Mouse (Mus musculus): Measurements from ENCODE around the gene Shisa8.

Shisa8 gene

DNA sequence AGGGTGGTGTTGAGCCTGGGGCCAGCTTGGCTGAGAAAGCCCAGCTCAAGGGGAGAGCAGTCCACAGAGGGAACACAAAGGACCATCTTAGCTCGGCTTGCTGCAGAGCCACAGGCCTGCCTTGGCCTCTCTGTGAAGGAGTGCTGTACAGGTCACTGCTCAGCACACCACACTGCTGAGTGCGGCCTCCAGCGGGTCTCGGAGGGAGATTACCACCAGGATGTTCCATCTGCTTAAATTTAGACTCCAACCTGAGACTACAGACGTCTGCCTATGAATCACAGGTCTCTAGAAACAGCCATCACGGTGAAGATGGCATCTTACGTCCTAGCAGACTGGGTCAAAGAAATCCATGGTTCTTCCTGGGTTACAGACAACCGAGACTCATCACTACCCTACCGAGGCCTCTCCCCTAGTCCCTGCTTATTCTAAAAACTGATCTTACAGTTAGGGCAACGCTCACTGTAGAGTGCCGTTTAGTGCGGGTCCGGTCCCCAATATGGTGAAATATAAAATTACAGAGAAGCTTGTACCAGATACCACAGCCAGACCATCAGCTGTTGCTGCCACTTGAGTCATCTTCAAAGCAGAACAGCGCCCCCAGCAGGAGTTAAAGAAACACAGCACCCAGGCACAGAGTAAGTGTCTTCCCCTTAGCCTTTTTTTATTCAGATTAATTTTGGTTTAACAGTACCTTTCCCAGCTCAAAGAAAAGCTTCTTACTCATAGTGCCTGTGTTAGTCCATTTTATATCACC is 8.7 kb upstream of the Shisa8 start:
- DNase-seq, result no peak

DNA sequence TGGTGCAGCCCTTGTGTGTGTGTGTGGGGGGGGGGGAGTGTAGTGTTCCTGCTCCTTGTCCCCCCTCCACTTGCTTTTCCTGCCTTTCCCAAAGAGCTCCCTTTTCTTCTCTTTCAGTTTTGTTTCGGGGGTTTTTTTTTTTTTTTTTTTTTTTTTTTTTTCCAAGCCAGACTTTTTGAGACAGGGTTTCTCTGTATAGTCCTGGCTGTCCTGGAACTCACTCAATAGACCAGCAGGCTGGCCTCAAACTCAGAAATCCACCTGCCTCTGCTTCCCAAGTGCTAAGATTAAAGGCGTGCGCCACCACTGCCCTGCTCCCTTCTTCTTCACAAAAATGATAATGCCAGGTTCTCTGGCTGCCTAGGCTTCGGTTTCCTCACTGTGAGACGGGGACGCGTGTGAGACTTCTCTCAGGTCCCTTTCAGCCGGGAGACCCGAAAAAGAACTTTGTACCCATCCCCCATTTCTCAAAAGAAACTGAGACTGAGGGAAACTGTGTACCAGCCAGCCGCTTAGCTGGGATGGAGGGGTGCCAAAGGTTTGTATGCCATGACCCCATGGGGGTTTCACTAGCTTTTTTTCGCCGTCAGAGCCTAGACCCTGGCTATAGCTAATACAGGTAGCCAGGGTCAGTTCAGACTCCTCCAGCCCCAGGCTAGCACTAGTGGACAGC is 7.5 kb upstream of the Shisa8 start:
- no peak for DNase-seq

DNA sequence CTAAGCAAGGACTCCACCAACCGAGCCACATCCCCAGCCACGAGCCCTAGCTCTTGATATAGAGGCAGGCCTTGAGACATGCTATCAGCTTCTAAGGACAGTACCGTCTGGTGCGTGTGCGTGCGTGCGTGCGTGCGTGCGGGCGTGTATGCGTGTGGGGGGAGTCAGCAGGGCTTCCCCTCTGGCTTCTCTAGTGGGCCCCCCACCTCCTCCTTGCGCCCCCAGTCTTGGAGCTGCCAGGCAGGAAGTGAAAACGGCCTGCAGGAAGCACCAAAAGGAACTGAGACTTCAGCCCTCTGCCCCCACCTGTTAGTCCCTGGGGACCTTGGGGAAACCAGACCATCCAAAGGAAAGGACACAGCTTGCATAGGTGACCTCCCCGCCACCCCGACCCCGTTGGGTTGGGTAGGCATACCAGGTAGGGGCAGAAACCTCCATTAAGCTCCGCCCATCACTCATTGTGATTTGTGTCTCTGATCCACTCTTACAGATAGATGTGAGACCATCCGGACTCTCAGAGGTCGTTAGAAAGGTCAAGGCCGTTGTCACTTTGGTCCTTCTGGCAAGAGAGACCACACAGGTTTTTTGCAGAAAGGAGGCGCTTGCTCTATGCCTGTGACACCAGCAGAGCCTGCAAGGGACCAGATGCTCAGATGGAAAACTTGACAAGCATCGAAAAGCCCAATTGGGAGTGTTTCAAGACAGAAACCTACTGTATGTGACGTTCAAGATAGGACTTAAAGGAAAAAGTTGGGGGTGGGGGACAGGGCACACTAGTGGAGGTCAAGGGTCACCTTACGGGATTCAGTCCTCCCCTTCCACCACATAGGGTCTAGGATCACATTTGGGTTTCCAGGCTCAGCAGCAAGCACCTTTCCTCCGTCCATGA is 6.4 kb upstream of the Shisa8 start:
- DNase-seq, result no peak

DNA sequence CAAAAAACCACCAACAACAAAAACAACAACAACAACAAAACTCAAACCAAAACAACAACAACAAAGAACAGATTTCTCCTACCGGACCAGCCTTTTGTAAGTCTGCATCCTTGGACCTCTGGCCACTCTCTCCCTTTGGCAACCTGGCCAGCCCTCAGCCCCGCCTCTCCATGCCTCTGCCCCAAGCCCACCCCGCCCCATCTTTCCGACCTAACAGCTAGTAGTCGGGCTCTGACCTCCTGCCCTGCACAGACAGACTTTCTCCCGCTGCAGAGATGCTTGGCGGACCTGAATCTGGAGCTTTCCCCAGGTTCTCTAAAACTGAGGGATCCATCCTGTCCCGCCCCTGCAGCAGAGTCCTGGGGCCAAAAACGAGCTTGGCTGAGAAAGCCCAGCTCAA is 5.4 kb upstream of the Shisa8 start:
- DNase-seq, result no peak

DNA sequence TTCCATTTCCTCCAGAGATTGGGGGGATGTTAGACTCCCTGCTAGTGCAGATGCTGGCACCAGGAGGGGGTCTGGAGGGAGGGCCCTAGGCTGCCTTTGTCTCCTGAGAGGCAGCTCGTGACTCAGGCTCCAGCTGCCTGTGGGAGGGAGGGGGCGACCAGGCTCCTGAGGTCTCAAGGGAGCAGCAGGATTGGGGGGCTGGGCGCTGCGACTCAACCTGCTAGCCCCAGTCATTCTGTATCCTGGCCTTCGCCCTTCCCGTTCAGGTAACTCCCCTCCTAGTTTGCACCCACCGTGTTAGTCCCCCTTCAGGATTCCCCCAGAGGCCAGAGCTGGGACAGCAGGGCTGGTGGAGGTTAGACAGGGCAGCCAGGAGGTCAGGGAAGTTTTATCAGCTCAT is 4.4 kb upstream of the Shisa8 start:
- no peak for DNase-seq

DNA sequence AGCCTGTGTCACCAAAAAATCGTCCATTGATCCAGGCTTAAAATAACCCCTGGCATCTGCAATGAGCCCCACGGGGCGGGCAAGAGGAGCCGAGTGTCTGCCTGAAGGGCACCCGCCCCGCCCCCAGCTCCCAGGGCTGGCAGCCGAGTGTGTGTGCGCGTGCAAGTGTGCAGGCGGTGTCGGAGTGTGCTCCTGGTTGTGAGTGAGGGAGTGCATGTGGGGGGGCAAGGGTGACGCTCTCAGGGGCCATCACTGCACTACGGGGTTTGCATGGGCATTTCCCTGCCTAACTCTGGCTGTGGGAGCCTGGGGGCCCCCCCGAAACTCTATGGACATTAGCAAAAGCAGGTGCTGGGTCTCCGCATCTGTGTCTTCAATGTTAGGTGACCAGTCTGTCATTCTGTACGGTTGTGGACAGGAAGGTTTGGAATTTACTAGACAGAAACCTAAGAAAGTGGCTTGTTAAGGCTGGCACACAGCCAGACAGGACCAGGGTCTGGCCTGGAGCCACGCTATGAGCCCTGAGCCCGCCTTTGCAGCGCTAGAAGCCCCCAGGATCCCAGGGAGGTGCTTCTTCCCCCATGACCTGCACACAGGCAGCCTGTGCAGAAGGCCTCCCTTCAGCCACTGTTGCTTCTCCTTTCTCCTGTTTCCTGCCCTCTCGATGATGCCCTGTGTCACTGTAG is 3.7 kb upstream of the Shisa8 start:
- no peak for DNase-seq

DNA sequence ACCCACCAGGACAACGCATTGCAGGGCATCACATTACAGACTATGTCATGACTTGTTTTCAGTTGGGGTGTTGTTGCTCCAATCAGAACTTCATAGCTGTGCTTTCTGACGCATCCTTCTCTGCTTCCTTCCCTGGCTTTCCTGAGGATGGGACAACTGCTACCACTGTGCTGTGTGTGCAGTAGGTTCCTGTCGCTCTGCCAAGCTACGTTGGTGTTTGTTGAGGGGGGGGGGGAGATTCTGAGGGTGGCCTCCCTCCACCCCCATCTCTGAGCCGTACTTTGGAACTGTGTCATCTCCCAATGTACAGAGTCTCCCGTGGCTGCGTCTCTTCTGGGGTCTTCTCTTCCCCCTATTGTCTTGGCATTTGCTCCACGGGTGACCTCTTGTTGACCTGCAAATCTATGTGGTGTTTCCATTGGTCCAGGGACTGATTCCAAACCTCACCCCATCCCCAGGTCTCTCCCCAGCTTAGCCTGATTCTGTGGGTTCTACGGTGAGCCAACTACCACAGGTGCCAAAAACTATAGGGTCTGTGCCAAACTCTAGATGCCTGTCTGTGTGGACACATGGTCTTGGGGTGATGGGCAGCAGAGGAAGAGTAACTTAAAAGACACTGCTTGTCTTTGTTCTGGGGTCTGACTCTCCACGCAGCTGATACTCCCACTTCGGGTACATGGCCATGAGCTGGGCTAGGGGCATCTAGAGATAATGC is 2.9 kb upstream of the Shisa8 start:
- no peak for DNase-seq

DNA sequence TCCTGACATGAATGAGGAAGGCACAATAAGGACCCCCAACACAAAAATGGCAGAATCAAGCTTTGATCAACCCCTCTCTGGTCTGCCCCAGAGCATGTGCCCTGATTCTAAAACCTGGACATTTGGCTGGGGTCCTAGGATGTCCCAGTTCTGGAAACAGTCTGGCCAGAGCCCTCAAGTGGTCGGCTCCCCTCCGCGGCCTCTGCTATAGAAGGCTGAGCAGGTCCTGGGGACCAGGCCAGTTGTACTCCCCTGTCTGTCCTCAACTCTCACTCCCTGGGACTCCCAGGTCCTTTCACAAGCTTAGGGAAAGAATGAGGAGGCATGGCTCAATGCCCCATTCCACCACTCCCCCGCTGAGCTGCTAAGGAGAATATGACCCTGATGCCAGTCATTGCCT is 607 bp upstream of the Shisa8 start:
- DNase-seq, result no peak

DNA sequence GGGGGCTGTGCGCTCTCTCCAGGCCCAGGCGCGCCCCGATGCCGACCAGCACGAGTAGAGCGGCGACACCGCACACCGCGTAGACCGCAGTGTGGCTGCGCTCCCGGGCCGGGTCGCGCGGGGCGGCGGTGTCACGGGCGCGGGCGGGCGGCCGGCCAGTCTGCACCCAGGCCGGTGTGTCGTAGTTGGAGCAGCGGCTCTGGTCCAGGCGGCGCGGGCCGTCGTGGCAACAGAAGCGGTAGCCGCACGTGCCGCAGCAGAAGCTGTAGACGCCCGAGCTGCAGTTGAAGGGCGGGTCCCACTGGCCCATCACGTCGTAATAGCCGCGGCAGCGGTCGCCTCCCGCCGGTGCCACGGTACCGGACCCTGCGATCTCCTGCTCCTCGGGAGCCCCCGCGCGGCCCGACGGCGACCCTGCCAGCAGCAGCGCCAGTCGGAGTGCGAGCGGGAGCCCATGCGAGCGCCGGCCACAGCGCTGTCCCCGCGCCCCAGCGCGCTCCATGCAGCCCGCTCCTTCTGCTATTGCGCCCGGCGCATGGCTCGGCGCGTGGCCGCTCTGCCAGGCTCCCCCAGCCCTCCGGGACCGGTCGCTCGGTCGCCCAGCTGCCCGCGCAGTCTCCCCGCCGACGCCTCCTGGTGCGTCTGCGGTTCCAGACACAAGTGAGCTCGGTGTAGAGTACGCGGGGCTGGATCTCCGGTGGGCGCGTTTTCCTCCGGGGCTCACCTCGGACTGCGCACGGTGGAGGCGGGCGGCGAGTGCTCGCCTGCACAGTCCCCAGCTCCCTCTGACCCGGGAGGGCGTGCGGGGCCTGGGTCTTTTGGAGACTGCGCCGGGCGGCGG is 484 bp downstream of the Shisa8 start:
- DNase-seq, result no peak

DNA sequence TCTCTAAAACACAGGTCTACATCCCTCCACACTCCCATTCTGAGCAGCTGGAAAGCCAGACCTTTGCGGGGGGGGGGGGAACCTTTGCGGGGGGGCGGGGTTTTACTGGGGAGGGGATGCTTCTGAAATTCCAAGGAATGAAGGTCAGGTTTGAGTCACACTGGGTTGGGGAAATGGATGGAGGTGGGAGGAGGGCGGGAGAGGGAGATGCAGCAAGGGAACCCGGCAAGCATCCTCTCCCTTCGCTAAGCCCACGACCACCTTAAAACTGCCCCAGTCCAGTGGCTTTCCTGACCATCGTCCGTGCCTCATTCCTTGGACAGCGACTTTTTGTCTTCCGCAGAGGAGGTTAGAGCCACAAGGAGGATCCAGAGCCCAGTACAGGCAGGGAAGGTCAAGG is 1.3 kb downstream of the Shisa8 start:
- DNase-seq, result no peak

DNA sequence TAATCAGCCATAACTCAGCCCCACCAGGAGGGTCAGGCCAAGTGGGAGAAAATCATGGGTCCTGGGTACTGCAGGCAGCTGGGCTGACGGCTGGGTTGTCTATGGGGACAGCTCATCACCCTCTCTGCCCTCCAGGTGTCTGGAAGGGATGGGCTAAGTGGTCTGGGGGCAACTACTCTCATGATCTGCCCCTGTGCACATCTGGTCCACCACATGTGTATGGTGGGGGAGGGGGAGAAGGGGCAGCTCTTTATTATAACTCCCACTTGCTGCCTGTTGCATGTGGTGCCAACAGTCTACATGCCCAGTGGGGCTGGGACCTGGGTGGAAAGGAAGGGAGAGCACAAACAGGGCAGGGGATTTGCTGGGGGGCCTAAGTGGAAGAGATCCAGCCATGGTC is 1.8 kb downstream of the Shisa8 start:
- no peak for DNase-seq

DNA sequence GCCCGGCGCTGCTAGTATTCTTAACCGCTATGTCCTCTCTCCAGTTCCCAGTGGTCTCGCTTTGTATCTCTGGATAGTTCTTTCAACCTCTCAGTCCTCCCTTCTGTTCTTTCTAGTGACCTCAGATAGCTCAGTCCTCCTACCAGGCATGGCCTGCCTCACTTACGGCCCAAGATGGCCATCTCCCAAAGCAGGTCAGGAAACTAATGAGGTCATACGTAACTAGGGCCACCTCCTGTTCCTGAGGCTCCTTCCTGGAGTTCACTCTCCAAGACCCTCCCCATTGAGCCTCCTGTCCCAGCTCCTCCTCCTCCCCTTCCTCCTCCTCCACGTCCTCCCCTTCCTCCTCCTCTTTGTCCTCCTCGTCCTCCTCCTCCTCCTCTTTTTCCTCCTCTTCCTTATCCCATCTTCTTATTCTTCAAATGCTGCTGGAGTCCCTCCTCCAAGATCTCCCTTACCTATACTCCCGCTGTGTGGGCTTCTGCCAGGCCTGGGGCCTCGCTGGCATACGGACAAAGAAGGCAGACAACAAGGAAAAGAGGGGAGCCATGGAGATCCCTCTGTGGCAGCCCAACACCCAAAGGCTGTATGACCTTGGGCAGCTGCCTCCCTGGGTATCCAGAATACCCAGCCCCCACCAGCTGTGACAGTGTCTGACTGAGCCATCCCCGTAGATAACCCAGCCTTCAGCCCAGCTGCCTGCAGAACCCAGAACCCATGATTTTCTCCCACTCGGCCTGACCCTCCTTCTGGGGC is 3.1 kb downstream of the Shisa8 start:
- no peak for DNase-seq

DNA sequence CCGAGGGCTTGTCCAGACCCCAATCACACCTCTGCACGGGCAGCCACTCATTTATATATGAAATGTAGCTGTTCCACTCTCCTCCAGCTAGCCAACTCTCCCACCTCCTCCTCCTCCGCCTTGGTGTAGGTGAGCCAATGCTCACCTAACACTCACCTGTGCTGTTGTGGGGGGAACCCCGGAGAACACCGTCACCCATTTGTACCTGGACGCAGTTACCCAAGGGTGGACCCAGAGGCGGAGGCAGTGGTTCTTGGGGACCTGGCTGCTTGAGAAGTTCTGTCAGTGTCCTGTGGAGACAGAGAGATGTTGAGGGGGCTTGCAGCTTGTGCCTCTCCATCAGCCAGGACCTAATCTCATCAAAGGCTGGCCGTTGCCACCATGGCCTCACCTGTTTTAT is 4.3 kb downstream of the Shisa8 start:
- DNase-seq, result no peak

DNA sequence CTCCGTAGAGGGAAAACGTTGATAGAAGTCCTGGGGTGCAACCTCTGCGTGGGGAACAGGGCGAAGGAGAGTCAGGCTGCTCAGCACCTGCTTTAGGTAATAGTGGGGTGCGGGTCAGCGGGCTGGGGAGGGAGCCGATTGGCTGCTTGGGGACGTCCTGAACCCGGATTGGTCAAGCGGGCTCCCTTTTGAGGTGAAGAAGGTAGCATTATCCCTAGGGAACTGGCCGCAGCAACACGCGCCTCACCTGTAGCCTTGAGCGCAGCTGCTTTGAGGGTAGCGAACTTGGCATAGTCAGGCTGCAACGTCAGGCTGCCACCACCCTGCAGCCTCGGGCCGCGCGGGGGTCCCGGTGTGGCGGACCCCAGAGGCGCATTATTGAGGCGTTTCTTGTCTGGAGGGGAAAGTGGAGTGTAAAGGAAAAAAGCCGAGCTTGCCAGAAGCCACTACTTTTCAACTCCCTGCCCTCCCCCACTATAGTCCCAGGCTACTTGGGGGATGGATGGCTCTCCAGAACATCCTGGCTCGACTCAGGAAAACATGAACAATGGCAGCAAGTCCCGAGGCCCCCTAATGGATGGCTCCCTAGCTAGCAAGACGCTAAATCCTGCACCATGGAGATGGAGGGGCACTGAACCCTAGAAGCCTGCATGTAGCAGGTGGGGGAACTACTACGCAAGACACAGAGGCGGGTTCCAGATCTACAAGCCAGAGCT is 5.0 kb downstream of the Shisa8 start:
- DNase-seq, result no peak

DNA sequence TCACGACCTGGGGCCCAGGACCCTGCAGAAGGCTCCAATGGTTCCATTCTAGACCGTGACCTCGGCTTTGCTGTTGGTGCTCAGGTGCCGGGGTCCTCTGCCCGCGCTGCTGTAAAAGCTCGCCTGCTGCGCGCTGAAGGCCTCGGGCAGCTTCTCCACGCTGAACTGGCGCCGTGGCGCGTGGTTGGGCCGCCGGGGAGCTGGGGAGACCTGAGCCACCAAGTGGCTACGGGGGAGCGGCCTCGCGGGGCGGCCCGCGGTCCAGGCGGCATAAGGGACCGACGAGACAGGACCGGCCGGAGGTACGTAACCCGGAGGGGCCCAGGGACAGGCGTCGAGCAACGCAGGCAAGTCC is 5.5 kb downstream of the Shisa8 start:
- DNase-seq, result no peak

DNA sequence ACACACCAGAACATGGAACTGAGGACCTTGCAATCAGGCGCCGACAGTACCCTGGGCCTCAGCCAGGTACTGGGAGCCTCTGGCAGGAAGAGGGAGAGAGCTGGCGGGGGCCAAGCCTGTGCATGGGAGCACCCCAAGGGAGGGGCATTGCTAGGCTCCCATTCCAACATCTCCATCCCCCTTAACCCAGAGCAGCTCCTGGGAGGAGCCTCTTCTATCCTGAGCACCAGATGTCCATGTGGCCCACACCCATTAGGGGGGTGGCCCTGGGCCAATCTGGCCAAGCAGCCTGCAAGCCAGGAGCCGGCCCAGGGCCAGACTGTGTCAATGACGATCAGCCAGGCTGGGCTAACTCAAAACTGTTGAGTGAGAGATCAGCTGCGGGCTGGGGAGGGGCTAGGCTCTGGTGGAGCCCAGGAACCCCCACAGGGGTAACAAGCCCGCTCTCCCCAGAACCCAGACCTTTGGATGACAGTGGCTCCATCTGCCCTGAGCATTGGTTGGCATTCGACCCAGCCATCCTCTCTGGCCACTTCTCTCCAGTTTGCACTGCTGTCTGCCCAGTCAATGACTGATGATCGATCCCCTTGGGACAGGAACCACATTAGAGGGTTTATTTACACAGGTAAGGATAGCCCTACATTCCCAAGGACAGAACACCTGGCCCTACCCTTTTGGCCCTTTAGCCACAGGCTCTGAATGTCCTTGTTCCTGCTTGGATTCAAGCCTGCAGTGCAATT is 6.1 kb downstream of the Shisa8 start:
- DNase-seq, result peak; percentile 57

DNA sequence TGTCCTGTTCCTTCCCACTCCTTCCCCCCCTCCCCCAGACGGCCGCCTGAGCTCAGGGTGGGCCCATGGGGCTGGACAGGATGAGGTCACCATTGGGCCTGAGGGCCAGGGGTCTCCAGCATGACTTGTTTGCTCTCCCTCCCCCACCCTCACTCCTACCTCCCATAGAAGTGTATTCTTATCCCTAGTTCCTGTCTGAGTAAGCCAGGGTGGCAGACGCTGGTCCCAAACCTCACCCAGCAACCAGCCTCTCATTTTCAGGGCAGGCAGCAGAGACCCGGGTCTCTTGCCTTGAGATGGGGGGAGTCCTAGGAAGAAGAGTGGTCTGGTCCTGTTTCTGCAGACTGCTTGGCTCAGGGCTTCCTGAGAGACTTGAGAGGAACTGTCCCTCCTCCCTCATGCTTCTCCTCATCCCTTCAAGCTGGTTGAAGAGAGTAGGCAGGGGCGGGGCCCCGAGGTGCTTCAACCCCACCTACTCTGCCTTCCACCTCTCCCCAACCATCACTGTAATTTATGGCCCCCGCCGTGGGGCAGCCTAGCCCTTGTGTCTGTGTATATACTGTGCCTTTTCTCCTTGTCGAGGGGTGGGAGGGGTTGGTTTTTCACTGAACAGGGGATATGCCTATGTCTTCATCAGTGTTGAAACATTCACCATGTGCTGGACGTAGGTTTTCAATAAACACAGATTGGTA is 7.8 kb downstream of the Shisa8 start:
- DNase-seq, result no peak

DNA sequence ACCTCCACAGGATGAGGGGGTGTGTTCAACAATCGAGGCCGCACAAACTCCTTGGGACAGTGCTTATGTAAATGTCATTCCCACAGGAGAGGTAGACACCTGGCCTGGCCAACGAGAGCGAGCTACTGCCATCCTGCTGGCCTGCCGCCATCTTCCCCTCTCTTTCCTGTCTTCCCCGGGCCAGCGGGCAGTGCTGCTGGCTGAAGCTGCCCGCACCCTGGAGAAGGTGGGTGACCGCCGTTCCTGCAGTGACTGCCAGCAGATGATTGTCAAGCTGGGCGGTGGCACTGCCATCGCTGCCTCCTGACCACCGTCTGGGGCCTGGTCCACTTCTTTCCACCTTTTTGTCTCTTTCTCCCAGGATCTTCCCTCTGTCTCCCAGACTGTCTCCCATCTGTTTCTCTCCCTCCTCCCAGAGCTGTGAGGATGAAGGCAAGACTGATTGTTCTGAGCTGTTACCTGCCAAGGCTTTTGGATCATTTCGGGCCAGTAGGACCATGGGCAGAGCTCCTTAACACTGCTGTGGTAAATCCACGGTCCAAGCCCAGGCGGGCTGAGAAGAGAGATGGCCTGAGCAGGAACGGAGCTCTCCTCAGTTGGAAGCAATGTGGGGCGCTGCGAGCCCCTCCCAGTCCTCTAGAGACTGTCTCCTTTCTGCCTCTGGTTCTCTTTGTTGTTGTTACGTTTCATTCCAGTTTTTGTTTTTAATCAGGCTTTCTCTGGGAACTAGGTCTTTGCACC is 8.8 kb downstream of the Shisa8 start:
- DNase-seq, result no peak

Measured in right cerebral cortex, adult 18-20 months (tissue).